Mouse (Mus musculus): ENCODE data around the gene Daam1. TPM values are rescaled to one million over a fixed set of nuclear protein-coding genes. Genes with fewer than 3 reads are reported as not detected.

Daam1 gene
- polyA plus RNA-seq, 1 experiment: 2.2 TPM

- H3K27me3 ChIP-seq (ENCODE audit: control insufficient read depth, insufficient read depth, low read length): no peaks in the 10 kb centered on the region
- 85% methylated on average over 9 of the region's 9 CpGs for WGBS
- H3K36me3 ChIP-seq (ENCODE audit: control insufficient read depth, insufficient read depth, low read length): no peaks in the 10 kb centered on the region
- no peak overlapping the region for H3K4me3 ChIP-seq (ENCODE audit: extremely low read depth, insufficient read depth, insufficient read length)
- H3K4me1 ChIP-seq (ENCODE audit: control insufficient read depth, insufficient read depth, insufficient read length): peaks cover 4% of the 10 kb centered on the region
- H3K27ac ChIP-seq (ENCODE audit: insufficient read depth, low read length): no peak overlapping the region
- no peak for DNase-seq (ENCODE audit: low read depth in 1 of 2, low spot score in 2 of 2)
- TF ChIP-seq POLR2A (IDR thresholded peaks at IDR 0.05; ENCODE audit: low read depth, low read length) (no peak), CTCF (IDR thresholded peaks at IDR 0.05; ENCODE audit: extremely low read depth, insufficient read depth, insufficient read length, insufficient replicate concordance) (no peak)
Measured at GRCm38 (mm10) chr12:71867345-71868240, 36.7 kb downstream of the Daam1 start.

GRCm38 (mm10) chr12:71870644-71871043 lies 39.8 kb downstream of the Daam1 start:
- H3K27me3 ChIP-seq (ENCODE audit: control insufficient read depth, insufficient read depth, low read length): no peaks in the 10 kb centered on the region
- H3K27ac ChIP-seq (ENCODE audit: insufficient read depth, low read length): no peak overlapping the region
- TF ChIP-seq POLR2A (IDR thresholded peaks at IDR 0.05; ENCODE audit: low read depth, low read length) (no peak), CTCF (IDR thresholded peaks at IDR 0.05; ENCODE audit: extremely low read depth, insufficient read depth, insufficient read length, insufficient replicate concordance) (no peak)
- H3K4me1 ChIP-seq (ENCODE audit: control insufficient read depth, insufficient read depth, insufficient read length): no peaks in the 10 kb centered on the region; the same call in 1 of the 2 replicates
- no peak overlapping the region for H3K4me3 ChIP-seq (ENCODE audit: extremely low read depth, insufficient read depth, insufficient read length)
- H3K36me3 ChIP-seq (ENCODE audit: control insufficient read depth, insufficient read depth, low read length): no peaks in the 10 kb centered on the region
- WGBS: 76% methylated on average over 6 of the region's 6 CpGs
- no peak for DNase-seq (ENCODE audit: low read depth in 1 of 2, low spot score in 2 of 2)

- Histone ChIP-seq H3K27me3 (ENCODE audit: control insufficient read depth, insufficient read depth, low read length) (no peaks in the 10 kb centered on the region), H3K27ac (ENCODE audit: insufficient read depth, low read length) (no peak overlapping the region), H3K4me1 (ENCODE audit: control insufficient read depth, insufficient read depth, insufficient read length) (no peaks in the 10 kb centered on the region; the same call in 1 of the 2 replicates), H3K4me3 (ENCODE audit: extremely low read depth, insufficient read depth, insufficient read length) (no peak overlapping the region), H3K36me3 (ENCODE audit: control insufficient read depth, insufficient read depth, low read length) (no peaks in the 10 kb centered on the region)
- DNase-seq (ENCODE audit: low read depth in 1 of 2, low spot score in 2 of 2): no peak
- TF ChIP-seq CTCF (IDR thresholded peaks at IDR 0.05; ENCODE audit: extremely low read depth, insufficient read depth, insufficient read length, insufficient replicate concordance) (no peak), POLR2A (IDR thresholded peaks at IDR 0.05; ENCODE audit: low read depth, low read length) (no peak)
- 77% methylated on average over 4 of the region's 4 CpGs for WGBS
Measured at GRCm38 (mm10) chr12:71872330-71872729, 41.5 kb downstream of the Daam1 start.

GRCm38 (mm10) chr12:71874561-71874960 lies 43.7 kb downstream of the Daam1 start:
- 84% methylated on average over 6 of the region's 6 CpGs for WGBS
- H3K27ac ChIP-seq (ENCODE audit: insufficient read depth, low read length): no peak overlapping the region
- no peak overlapping the region for H3K4me3 ChIP-seq (ENCODE audit: extremely low read depth, insufficient read depth, insufficient read length)
- H3K4me1 ChIP-seq (ENCODE audit: control insufficient read depth, insufficient read depth, insufficient read length): no peaks in the 10 kb centered on the region
- no peaks in the 10 kb centered on the region for H3K27me3 ChIP-seq (ENCODE audit: control insufficient read depth, insufficient read depth, low read length)
- no peak for TF ChIP-seq POLR2A (IDR thresholded peaks at IDR 0.05; ENCODE audit: low read depth, low read length)
- no peak for TF ChIP-seq CTCF (IDR thresholded peaks at IDR 0.05; ENCODE audit: extremely low read depth, insufficient read depth, insufficient read length, insufficient replicate concordance)
- no peaks in the 10 kb centered on the region for H3K36me3 ChIP-seq (ENCODE audit: control insufficient read depth, insufficient read depth, low read length)
- DNase-seq (ENCODE audit: low read depth in 1 of 2, low spot score in 2 of 2): no peak

GRCm38 (mm10) chr12:71874984-71875383 lies 44.1 kb downstream of the Daam1 start:
- Histone ChIP-seq H3K36me3 (ENCODE audit: control insufficient read depth, insufficient read depth, low read length) (no peaks in the 10 kb centered on the region), H3K27me3 (ENCODE audit: control insufficient read depth, insufficient read depth, low read length) (no peaks in the 10 kb centered on the region), H3K4me3 (ENCODE audit: extremely low read depth, insufficient read depth, insufficient read length) (no peak overlapping the region), H3K27ac (ENCODE audit: insufficient read depth, low read length) (no peak overlapping the region), H3K4me1 (ENCODE audit: control insufficient read depth, insufficient read depth, insufficient read length) (no peaks in the 10 kb centered on the region)
- 93% methylated on average over 3 of the region's 3 CpGs for WGBS
- TF ChIP-seq POLR2A (IDR thresholded peaks at IDR 0.05; ENCODE audit: low read depth, low read length) (no peak), CTCF (IDR thresholded peaks at IDR 0.05; ENCODE audit: extremely low read depth, insufficient read depth, insufficient read length, insufficient replicate concordance) (no peak)
- no peak for DNase-seq (ENCODE audit: low read depth in 1 of 2, low spot score in 2 of 2)

- no peak overlapping the region for H3K4me3 ChIP-seq (ENCODE audit: extremely low read depth, insufficient read depth, insufficient read length)
- 94% methylated on average over 7 of the region's 7 CpGs for WGBS
- DNase-seq (ENCODE audit: low read depth in 1 of 2, low spot score in 2 of 2): no peak
- no peak for TF ChIP-seq POLR2A (IDR thresholded peaks at IDR 0.05; ENCODE audit: low read depth, low read length)
- no peak for TF ChIP-seq CTCF (IDR thresholded peaks at IDR 0.05; ENCODE audit: extremely low read depth, insufficient read depth, insufficient read length, insufficient replicate concordance)
- H3K36me3 ChIP-seq (ENCODE audit: control insufficient read depth, insufficient read depth, low read length): no peaks in the 10 kb centered on the region
- no peak overlapping the region for H3K27ac ChIP-seq (ENCODE audit: insufficient read depth, low read length)
- H3K27me3 ChIP-seq (ENCODE audit: control insufficient read depth, insufficient read depth, low read length): no peaks in the 10 kb centered on the region
- no peaks in the 10 kb centered on the region for H3K4me1 ChIP-seq (ENCODE audit: control insufficient read depth, insufficient read depth, insufficient read length)
Measured at GRCm38 (mm10) chr12:71875761-71876489, 45.0 kb downstream of the Daam1 start.

Data from spleen, adult 2 months (tissue).